Mouse (Mus musculus): ENCODE data around the gene Mfap5.
"Not testable (repeated sequence)": the region's sequence is repeated elsewhere in the genome, so short reads cannot be mapped to it uniquely, and the experiment has no call there.

Gene Mfap5

DNA sequence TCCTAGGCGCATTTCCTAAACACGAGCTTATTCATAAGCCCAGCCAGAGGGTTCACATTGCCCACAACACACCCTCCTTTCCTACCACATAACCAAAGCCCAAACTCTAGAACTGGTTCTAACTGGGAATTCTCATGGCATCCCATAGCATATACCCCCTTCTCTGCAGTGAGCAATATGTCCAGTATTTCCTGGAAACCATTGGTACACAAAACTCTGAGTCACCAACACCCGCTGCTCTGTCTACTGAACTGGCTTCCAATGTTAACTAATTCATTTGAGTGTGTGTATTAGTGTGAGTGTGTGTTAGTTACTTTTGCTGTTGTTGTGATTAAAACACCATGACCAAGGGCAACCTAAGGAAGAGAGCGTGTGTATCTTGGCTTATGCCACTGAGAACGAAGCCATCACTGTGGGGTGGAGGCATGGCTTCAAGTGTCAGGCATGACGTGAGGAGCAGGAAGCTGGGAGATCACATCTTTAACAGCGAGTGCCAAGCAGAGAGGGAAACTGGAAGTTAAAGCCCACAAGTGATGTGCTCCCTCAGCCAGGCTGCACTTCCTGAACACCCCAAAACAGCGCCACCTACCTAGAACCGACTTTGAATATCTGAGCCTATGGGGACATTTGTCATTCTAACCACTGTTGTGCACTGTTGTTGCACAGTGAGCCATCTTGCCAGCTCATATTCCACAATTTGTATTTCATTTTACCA, 59.6 kb downstream of the Mfap5 start:
- DNase-seq, result peak in 1 of 2 experiments; percentile 20

DNA sequence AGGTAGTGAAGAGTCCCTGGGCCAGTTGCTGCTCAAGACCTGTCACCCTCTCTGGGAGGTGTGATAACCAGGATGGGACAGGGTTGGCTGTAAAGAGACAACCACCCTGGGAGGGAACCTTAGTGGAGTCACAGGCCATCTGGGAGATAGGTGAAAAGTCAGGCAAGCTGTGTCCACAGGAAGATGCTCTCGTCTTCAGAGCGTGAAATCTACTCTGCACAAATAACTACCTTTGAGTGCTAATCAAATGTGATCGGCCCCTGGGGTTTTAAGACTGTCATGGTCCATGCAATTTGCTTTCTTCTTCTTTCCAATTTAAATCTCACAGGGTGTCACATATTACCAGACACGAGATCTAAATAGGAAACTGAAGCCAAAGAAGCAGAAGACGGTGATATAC, 63.5 kb downstream of the Mfap5 start:
- DNase-seq, result peak in 1 of 2 experiments; percentile 35

DNA sequence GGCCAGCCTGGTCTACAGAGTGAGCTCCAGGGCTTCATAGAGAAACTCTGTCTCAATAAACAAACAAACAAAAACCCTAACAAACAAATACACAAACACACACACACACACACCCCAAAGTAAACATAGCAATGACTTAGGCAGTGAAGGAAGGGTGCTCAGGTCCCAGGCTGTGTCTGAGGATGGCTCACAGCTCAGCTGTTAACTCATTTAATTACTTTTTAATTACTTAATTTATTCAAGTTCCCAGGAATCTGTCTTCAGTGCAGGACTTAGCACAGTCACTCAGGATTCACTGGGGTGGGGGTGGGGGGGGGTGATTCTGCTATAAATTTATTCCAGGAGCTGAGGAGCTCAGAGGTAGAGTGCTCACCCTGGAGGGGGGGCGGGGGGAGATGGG, 64.1 kb downstream of the Mfap5 start:
- DNase-seq, result no peak

DNA sequence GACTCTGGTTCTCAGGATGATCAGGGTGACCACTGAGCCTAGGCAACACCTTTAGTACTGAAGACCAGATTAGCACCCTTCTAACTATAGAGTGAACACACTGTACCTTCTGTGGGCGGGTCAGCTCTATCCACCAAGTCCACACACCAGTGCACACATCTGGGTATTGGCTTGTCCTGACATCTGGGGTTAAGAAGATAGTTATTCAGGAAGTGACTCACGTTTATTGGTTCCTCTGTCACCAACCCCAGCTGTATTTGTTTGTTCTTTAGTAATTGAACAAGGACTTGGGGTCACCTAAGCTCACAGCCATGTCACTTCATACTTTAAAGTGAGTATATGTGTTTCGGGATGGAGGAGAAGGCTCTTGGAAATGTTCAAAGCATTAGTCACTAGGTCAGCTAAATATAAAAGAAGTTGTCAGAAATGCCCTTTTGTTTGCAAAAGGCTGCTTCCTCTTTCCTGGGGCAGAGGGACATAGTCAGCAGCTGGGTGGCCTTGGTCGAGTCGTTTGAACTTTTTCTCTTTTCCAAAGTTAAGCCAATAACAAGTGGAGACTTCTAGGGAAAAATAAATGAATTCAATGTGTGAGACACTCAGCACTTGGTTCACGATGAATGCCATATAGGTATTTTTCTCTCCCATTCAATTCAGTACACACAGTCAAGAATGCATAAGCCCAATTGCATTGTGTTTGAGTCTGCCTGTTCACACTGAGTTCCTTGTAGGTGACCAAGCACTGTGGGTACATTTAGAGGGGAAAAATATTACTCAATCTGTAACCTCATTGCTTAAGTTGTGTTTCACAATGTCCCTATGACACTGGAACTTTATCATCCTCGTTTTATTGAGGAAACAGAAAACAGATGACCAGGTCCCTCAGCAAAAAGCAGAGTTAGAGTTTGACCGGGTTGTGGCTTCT, 65.3 kb downstream of the Mfap5 start:
- DNase-seq, result peak; percentile 54 to 55

DNA sequence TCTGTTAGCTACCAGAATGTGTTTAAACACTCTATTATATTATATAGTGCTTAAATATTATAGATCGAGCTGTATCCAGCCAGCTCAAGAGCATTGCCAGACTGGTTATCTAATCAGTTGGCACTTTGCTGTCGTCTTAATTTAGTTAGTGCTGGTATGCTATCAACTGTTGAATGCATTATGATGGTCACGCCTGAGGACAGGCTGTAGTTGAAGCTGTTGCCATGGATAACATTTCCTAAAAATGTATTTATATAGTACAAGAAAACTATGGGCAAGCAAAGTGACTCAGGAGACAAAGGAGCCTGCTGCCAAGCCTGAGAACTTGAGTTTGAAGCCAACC, 65.9 kb downstream of the Mfap5 start:
- DNase-seq, result no peak

DNA sequence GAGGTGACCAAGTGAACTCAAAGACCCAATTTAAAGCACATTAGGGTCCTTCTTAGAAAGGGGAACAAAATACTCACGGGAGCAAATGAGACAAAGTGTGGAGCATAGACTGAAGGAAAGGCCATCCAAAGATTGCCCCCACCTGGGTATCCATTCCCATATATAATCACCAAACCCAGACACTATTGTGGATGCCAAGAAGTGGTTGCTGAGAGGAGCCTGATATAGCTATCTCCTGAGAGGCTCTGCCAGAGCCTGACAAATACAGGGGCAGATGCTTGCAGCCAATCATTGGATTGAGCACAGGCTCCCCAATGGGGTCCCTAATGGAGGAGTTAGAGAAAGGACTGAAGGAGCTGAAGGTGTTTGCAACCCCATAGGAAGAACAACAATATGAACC, 69.4 kb downstream of the Mfap5 start:
- DNase-seq, result not testable (repeated sequence)

DNA sequence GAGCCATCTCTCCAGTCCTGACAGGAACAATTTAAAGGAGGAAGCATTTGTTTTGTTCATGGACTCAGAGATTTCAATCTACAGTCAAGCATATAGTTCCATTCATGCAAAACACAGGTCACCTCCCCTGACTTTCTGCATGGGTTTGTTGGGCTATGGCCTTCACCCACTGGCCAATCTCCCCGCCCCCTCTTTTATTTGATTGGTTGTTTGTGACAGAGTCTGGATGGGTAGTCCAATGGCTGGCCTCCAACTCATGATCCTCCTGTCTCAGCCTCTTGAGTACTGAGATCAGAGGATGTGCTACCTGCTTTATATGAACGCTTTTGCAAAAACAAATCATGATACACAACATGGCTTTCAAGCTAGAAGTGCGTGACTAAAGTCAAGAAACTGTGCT, 71.4 kb downstream of the Mfap5 start:
- DNase-seq, result no peak

All from B cell, adult 2 months (primary cell).